Mouse (Mus musculus) telencephalon, adult 2 months (tissue): Measurements from ENCODE around the gene Sctr.

Experiments
- DNase-seq: peaks from one replicate; pipeline ENCODE4 v3.0.0-alpha.2; 2011; ENCODE audit warnings: low read depth, low spot score

The Sctr gene

GRCm38 (mm10) chr1:120027693-120028092 lies 21.0 kb downstream of the Sctr start:
- DNase-seq = no peak

GRCm38 (mm10) chr1:120030474-120030873 lies 23.8 kb downstream of the Sctr start:
- no peak for DNase-seq

- peak; percentile 39 for DNase-seq
Measured at GRCm38 (mm10) chr1:120032804-120033468, 26.2 kb downstream of the Sctr start.

- no peak for DNase-seq
Measured at GRCm38 (mm10) chr1:120033469-120033854, 26.8 kb downstream of the Sctr start.

- DNase-seq = no peak
Measured at GRCm38 (mm10) chr1:120034793-120035192, 28.1 kb downstream of the Sctr start.

- DNase-seq = no peak
Measured at GRCm38 (mm10) chr1:120035456-120036034, 28.9 kb downstream of the Sctr start.

GRCm38 (mm10) chr1:120037021-120037683 lies 30.5 kb downstream of the Sctr start:
- DNase-seq = no peak

- DNase-seq = no peak
Measured at GRCm38 (mm10) chr1:120038594-120038993, 31.9 kb downstream of the Sctr start.

GRCm38 (mm10) chr1:120042421-120042820 lies 35.7 kb downstream of the Sctr start:
- no peak for DNase-seq

- DNase-seq = no peak
Measured at GRCm38 (mm10) chr1:120044584-120044983, 37.9 kb downstream of the Sctr start.

- no peak for DNase-seq
Measured at GRCm38 (mm10) chr1:120047325-120047724, 40.6 kb downstream of the Sctr start.

GRCm38 (mm10) chr1:120051070-120051469 lies 44.4 kb downstream of the Sctr start:
- no peak for DNase-seq

GRCm38 (mm10) chr1:120054997-120055396 lies 48.3 kb downstream of the Sctr start:
- DNase-seq = no peak

GRCm38 (mm10) chr1:120055475-120055874 lies 48.8 kb downstream of the Sctr start:
- no peak for DNase-seq

GRCm38 (mm10) chr1:120056236-120056635 lies 49.5 kb downstream of the Sctr start:
- no peak for DNase-seq

GRCm38 (mm10) chr1:120057044-120057443 lies 50.4 kb downstream of the Sctr start:
- DNase-seq = no peak

GRCm38 (mm10) chr1:120057674-120058430 lies 51.2 kb downstream of the Sctr start:
- DNase-seq = no peak

GRCm38 (mm10) chr1:120060687-120061086 lies 54.0 kb downstream of the Sctr start:
- DNase-seq = no peak

GRCm38 (mm10) chr1:120062231-120062630 lies 55.5 kb downstream of the Sctr start:
- DNase-seq = no peak

- no peak for DNase-seq
Measured at GRCm38 (mm10) chr1:120064036-120064682, 57.5 kb downstream of the Sctr start.

GRCm38 (mm10) chr1:120066159-120066558 lies 59.5 kb downstream of the Sctr start:
- no peak for DNase-seq

- no peak for DNase-seq
Measured at GRCm38 (mm10) chr1:120066625-120067024, 59.9 kb downstream of the Sctr start.
